Mouse (Mus musculus) megakaryocyte, embryonic 14.5 days (primary cell): ENCODE measurements at regions not wholly inside any gene's neighbourhood (a gene's known extent, or its start where the extent isn't known, plus 50 kb on each side); places are given as distances from the start of the nearest gene placed in this dataset.

Source experiments
- FLI1 ChIP-seq: IDR thresholded peaks from 2 replicates; pipeline ENCODE4 v1.6.1; 2012; ENCODE audit warnings: low read length, inconsistent platforms, mixed read lengths
- GATA1 ChIP-seq: IDR thresholded peaks from 3 replicates; pipeline ENCODE4 v1.6.1; 2012; ENCODE audit warnings: mixed read lengths, low read length, inconsistent platforms, borderline replicate concordance

DNA sequence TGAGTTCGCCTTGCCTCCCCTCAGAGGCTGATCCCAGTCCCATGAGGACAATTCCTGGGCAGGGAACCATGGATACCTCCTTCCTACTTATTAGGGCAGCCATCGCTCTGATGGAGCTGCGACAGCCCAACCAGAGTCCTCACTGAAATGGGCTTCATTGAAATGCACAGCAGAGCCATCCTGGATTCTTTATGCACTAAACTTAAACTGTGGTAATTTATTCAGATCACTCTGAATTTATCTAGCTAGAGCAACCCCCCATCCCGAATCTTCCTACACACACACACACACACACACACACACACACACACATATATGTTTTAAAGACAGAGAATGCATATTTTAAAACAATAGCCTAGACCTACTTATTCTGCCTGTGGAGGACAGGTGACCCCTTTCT lies 258.9 kb upstream of the Zfp507 start:
- no peak for TF ChIP-seq GATA1
- TF ChIP-seq FLI1: no peak
